Mouse (Mus musculus): ENCODE results near the gene Slc22a2. TPM values are rescaled to one million over a fixed set of nuclear protein-coding genes. Genes with fewer than 3 reads are reported as not detected.

Slc22a2 gene
- polyA plus RNA-seq, 1 experiment: 2.0 TPM

GRCm38 (mm10) chr17:12614511-12615385 lies 30.8 kb downstream of the Slc22a2 start:
- H3K4me3 ChIP-seq (replicated peaks; ENCODE audit: control insufficient read depth, low read depth, low read length): no peak overlapping the region
- no peak for TF ChIP-seq CTCF (IDR thresholded peaks at IDR 0.05; ENCODE audit: control insufficient read depth, insufficient read depth, low read length)
- no peak for TF ChIP-seq POLR2A (IDR thresholded peaks at IDR 0.05; ENCODE audit: borderline replicate concordance, control insufficient read depth, low read depth, low read length)
- WGBS: 79% methylated on average over 15 of the region's 15 CpGs
- no peak overlapping the region for H3K27ac ChIP-seq (ENCODE audit: control insufficient read depth, insufficient read depth, low read depth, low read length, poor library complexity)
- no peaks in the 10 kb centered on the region for H3K4me1 ChIP-seq (ENCODE audit: control insufficient read depth, insufficient read depth, low read length)

GRCm38 (mm10) chr17:12615429-12615828 lies 31.5 kb downstream of the Slc22a2 start:
- Histone ChIP-seq H3K4me3 (replicated peaks; ENCODE audit: control insufficient read depth, low read depth, low read length) (no peak overlapping the region), H3K4me1 (ENCODE audit: control insufficient read depth, insufficient read depth, low read length) (no peaks in the 10 kb centered on the region), H3K27ac (ENCODE audit: control insufficient read depth, insufficient read depth, low read depth, low read length, poor library complexity) (no peak overlapping the region)
- WGBS: 79% methylated on average over 4 of the region's 4 CpGs
- no peak for TF ChIP-seq POLR2A (IDR thresholded peaks at IDR 0.05; ENCODE audit: borderline replicate concordance, control insufficient read depth, low read depth, low read length)
- no peak for TF ChIP-seq CTCF (IDR thresholded peaks at IDR 0.05; ENCODE audit: control insufficient read depth, insufficient read depth, low read length)

GRCm38 (mm10) chr17:12619641-12620040 lies 35.7 kb downstream of the Slc22a2 start:
- Histone ChIP-seq H3K4me3 (replicated peaks; ENCODE audit: control insufficient read depth, low read depth, low read length) (no peak overlapping the region), H3K4me1 (ENCODE audit: control insufficient read depth, insufficient read depth, low read length) (no peaks in the 10 kb centered on the region), H3K27ac (ENCODE audit: control insufficient read depth, insufficient read depth, low read depth, low read length, poor library complexity) (no peak overlapping the region)
- TF ChIP-seq CTCF (IDR thresholded peaks at IDR 0.05; ENCODE audit: control insufficient read depth, insufficient read depth, low read length): no peak
- TF ChIP-seq POLR2A (IDR thresholded peaks at IDR 0.05; ENCODE audit: borderline replicate concordance, control insufficient read depth, low read depth, low read length): no peak
- 83% methylated on average over 2 of the region's 2 CpGs for WGBS

GRCm38 (mm10) chr17:12627983-12628382 lies 44.1 kb downstream of the Slc22a2 start:
- Histone ChIP-seq H3K27ac (ENCODE audit: control insufficient read depth, insufficient read depth, low read depth, low read length, poor library complexity) (no peak overlapping the region), H3K4me3 (replicated peaks; ENCODE audit: control insufficient read depth, low read depth, low read length) (no peak overlapping the region), H3K4me1 (ENCODE audit: control insufficient read depth, insufficient read depth, low read length) (no peaks in the 10 kb centered on the region; the same call in 1 of the 2 replicates)
- 6% methylated on average over 4 of the region's 4 CpGs for WGBS
- TF ChIP-seq CTCF (IDR thresholded peaks at IDR 0.05; ENCODE audit: control insufficient read depth, insufficient read depth, low read length): no peak
- TF ChIP-seq POLR2A (IDR thresholded peaks at IDR 0.05; ENCODE audit: borderline replicate concordance, control insufficient read depth, low read depth, low read length): no peak

GRCm38 (mm10) chr17:12630976-12631730 lies 47.2 kb downstream of the Slc22a2 start:
- WGBS: 75% methylated on average over 6 of the region's 6 CpGs
- TF ChIP-seq POLR2A (IDR thresholded peaks at IDR 0.05; ENCODE audit: borderline replicate concordance, control insufficient read depth, low read depth, low read length) (no peak), CTCF (IDR thresholded peaks at IDR 0.05; ENCODE audit: control insufficient read depth, insufficient read depth, low read length) (no peak)
- no peaks in the 10 kb centered on the region; the same call in 1 of the 2 replicates for H3K4me1 ChIP-seq (ENCODE audit: control insufficient read depth, insufficient read depth, low read length)

GRCm38 (mm10) chr17:12631771-12632600 lies 48.1 kb downstream of the Slc22a2 start:
- no peak for TF ChIP-seq CTCF (IDR thresholded peaks at IDR 0.05; ENCODE audit: control insufficient read depth, insufficient read depth, low read length)
- Histone ChIP-seq H3K4me3 (replicated peaks; ENCODE audit: control insufficient read depth, low read depth, low read length) (no peak overlapping the region), H3K4me1 (ENCODE audit: control insufficient read depth, insufficient read depth, low read length) (no peaks in the 10 kb centered on the region; the same call in 1 of the 2 replicates), H3K27ac (ENCODE audit: control insufficient read depth, insufficient read depth, low read depth, low read length, poor library complexity) (no peak overlapping the region)
- WGBS: 57% methylated on average over 7 of the region's 7 CpGs

More at GRCm38 (mm10) chr17:12630976-12631730, 47.2 kb downstream of the Slc22a2 start:
- Histone ChIP-seq H3K27ac (ENCODE audit: control insufficient read depth, insufficient read depth, low read depth, low read length, poor library complexity) (no peak overlapping the region), H3K4me3 (replicated peaks; ENCODE audit: control insufficient read depth, low read depth, low read length) (no peak overlapping the region)

GRCm38 (mm10) chr17:12634814-12635213 lies 50.9 kb downstream of the Slc22a2 start:
- H3K4me3 ChIP-seq (replicated peaks; ENCODE audit: control insufficient read depth, low read depth, low read length): no peak overlapping the region
- TF ChIP-seq CTCF (IDR thresholded peaks at IDR 0.05; ENCODE audit: control insufficient read depth, insufficient read depth, low read length): no peak
- no peak for TF ChIP-seq POLR2A (IDR thresholded peaks at IDR 0.05; ENCODE audit: borderline replicate concordance, control insufficient read depth, low read depth, low read length)
- no peaks in the 10 kb centered on the region for H3K4me1 ChIP-seq (ENCODE audit: control insufficient read depth, insufficient read depth, low read length)
- 68% methylated on average over 4 of the region's 4 CpGs for WGBS
- H3K27ac ChIP-seq (ENCODE audit: control insufficient read depth, insufficient read depth, low read depth, low read length, poor library complexity): no peak overlapping the region

Data from bone marrow, adult 2 months (tissue).